Mouse (Mus musculus) lung, embryonic 15.5 days (tissue): ENCODE results near the gene Mvk. TPM values are rescaled to one million over a fixed set of nuclear protein-coding genes. Genes with fewer than 3 reads are reported as not detected.

Experiments
- ATAC-seq: fragments of 200-750 bp; cut with Nextera tagmentation; 2 replicates; pipeline ENCODE4 v1.8.0; 2017; ENCODE audit warnings: moderate number of reproducible peaks, borderline replicate concordance; ENCODE audit not compliant: low FRiP score, low TSS enrichment; ENCODE audit errors: extremely low read depth
- H3K27ac ChIP-seq: fragments of 300-500 bp; sonication (generic); 2 replicates; pipeline ENCODE4 v1.5.1; 2015; ENCODE audit warnings: moderate library complexity, mild to moderate bottlenecking, inconsistent platforms
- H3K27me3 ChIP-seq: fragments of 300-500 bp; sonication (generic); 2 replicates; pipeline ENCODE4 v1.6.1; 2015; ENCODE audit warnings: inconsistent platforms
- H3K36me3 ChIP-seq: fragments of 300-500 bp; sonication (generic); 2 replicates; pipeline ENCODE4 v1.6.1; 2015; ENCODE audit warnings: inconsistent platforms
- H3K4me1 ChIP-seq: fragments of 300-500 bp; sonication (generic); 2 replicates; pipeline ENCODE4 v1.6.1; 2015; ENCODE audit warnings: inconsistent platforms
- H3K4me2 ChIP-seq: fragments of 300-500 bp; sonication (generic); 2 replicates; pipeline ENCODE4 v1.6.1; 2015; ENCODE audit warnings: inconsistent platforms, mild to moderate bottlenecking, moderate library complexity
- H3K4me3 ChIP-seq: fragments of 300-500 bp; sonication (generic); 2 replicates; pipeline ENCODE4 v1.5.1; 2015; ENCODE audit warnings: mild to moderate bottlenecking, inconsistent platforms
- H3K9ac ChIP-seq: fragments of 300-500 bp; sonication (generic); 2 replicates; pipeline ENCODE4 v1.6.1; 2015; ENCODE audit warnings: inconsistent platforms
- H3K9me3 ChIP-seq: fragments of 300-500 bp; sonication (generic); 2 replicates; pipeline ENCODE4 v1.6.1; 2016; ENCODE audit warnings: inconsistent platforms
- WGBS: fragments of 180-500 bp; shearing (Covaris S2); methylation state at CpG from one replicate; pipeline ENCODE4 v1.1.7; 2015; 5-methylcytosine and 5-hydroxymethylcytosine counted together
- polyA plus RNA-seq: library from polyadenylated mRNA; unstranded; fragments of >200 nt; fragmentation: Nextera tagmentation; extraction: Ambion mirVana; gene quantifications from 2 replicates; pipeline ENCODE4 v1.2.1, GENCODE M21; 2015

The Mvk gene
- polyA plus RNA-seq, 1 experiment from 2014 or later = 43.8 TPM

DNA sequence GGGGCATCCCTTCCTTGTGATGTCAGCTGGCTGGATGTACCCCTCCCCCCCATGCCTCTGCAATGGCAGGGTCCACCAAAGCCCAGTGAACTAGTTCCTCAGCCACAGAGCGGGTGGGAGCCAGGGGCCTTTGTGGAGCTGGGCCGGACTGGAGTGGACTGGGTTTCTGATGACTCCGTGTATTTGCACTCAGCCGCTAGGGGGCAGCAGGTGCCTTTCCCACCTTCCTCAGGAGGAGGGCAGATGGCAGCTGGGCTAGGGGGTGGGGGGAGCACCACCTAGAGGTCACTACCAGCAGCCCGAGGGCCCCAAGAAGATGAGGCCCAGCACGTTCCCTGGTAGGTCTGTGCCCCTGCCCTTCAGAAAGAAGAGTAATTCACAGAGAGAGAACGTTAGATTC lies 17.2 kb downstream of the Mvk start:
- peak; percentile 19; the same call in 1 of the 2 replicates for ATAC-seq
- H3K27me3 ChIP-seq = no peaks in the 10 kb centered on the region
- no peak overlapping the region for H3K9ac ChIP-seq
- H3K36me3 ChIP-seq = no peaks in the 10 kb centered on the region
- no peaks in the 10 kb centered on the region for H3K9me3 ChIP-seq
- H3K4me3 ChIP-seq = no peak overlapping the region
- no peak overlapping the region for H3K4me2 ChIP-seq
- no peak overlapping the region for H3K27ac ChIP-seq
- peaks cover 17% of the 10 kb centered on the region for H3K4me1 ChIP-seq
- WGBS = 5% methylated on average over 7 of the region's 7 CpGs

DNA sequence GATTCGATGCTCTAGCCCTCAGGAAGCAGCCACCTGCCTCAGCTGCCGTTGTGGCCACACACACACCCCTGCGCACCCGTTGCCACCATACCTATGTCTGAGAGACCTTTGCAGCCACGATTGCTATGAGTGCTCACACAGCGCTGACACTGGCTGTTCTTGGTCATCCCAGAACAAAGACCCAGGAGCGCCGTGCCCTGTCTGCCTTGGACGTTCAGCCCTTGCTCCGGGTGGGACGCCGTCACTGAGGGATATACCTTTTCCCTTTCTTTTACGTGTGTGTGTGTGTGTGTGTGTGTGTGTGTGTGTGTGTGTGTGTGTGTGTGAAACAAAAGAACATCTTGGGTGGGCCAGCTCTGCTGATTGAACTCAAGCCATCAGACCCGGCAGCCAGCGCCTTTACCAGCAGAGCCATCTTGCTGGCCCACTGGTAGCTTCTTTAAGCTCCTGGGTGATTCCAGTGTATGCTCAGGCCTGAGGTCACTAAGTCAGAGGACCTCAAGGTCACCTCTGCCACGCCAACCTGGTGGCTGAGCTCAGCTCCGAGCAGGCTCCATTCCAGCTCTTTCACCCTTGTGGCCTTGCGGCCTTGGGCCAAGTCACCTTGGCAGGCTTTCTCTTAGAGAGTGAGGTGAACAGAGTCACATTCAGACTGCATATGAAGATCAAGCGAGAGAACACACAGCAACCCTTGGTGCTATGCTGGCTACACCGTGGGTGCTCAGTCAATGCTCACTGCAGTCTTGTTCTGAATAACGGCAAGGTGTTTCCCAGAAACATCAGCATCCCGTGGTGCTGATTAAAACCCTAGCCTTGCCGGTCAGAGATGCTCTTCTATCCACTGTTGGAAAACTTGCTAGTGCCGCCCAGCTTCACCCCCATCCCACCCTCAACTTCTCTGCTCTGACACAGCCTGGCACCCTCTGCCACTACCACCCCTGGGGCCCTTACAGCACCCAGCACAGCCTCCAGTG lies 18.3 kb downstream of the Mvk start:
- Histone ChIP-seq H3K9me3 (no peaks in the 10 kb centered on the region), H3K9ac (no peak overlapping the region), H3K4me3 (no peak overlapping the region), H3K4me1 (peaks cover 26% of the 10 kb centered on the region), H3K27me3 (no peaks in the 10 kb centered on the region), H3K27ac (no peak overlapping the region), H3K4me2 (no peak overlapping the region), H3K36me3 (no peaks in the 10 kb centered on the region)
- ATAC-seq = no peak
- WGBS = 74% methylated on average over 24 of the region's 24 CpGs

DNA sequence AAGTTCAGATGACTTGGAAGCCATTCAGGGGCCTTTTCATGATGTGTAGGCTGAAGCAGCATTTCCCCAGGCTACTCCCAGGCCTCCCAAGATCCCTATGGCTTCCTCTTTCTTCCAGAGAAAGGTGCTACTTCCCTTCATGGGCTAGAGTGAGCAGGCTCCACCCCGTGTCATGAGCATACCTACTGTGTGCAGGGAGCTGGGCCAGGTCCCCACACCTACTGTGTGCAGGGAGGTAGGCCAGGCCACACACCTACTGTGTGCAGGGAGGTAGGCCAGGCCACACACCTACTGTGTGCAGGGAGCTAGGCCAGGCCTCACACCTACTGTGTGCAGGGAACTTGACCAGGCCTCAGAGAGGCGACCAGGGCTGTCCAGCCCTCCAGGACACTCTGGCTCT lies 20.5 kb downstream of the Mvk start:
- Histone ChIP-seq H3K4me1 (peaks cover 33% of the 10 kb centered on the region), H3K27ac (no peak overlapping the region), H3K9me3 (no peaks in the 10 kb centered on the region), H3K4me3 (no peak overlapping the region), H3K36me3 (no peaks in the 10 kb centered on the region), H3K4me2 (no peak overlapping the region), H3K27me3 (no peaks in the 10 kb centered on the region), H3K9ac (no peak overlapping the region)
- WGBS = 57% methylated on average over 2 of the region's 2 CpGs
- no peak for ATAC-seq

DNA sequence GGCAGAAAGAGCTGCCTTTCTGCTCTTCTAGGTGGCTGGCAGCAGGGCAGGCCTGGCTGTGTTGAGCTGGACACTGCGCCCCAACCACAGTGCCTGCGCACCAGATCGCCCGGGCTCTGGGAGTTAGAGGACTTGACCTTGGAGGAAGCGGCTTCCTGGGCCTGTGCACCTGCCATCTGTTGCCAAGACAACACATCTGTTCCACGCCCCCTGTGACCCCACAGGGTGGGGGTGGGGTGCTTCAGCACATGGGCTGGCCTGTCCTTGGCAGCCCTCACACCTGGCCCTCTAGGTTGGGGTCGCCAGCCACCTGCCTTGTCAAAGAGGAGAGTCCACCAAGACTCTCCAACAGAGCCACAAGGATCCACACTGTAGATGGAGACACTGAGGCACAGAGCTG lies 21.6 kb downstream of the Mvk start:
- H3K4me2 ChIP-seq = no peak overlapping the region
- no peaks in the 10 kb centered on the region for H3K9me3 ChIP-seq
- H3K9ac ChIP-seq = no peak overlapping the region
- H3K27me3 ChIP-seq = no peaks in the 10 kb centered on the region
- no peaks in the 10 kb centered on the region for H3K36me3 ChIP-seq
- H3K4me1 ChIP-seq = peaks cover 33% of the 10 kb centered on the region
- H3K4me3 ChIP-seq = no peak overlapping the region
- WGBS = 55% methylated on average over 7 of the region's 7 CpGs
- H3K27ac ChIP-seq = no peak overlapping the region
- no peak for ATAC-seq

DNA sequence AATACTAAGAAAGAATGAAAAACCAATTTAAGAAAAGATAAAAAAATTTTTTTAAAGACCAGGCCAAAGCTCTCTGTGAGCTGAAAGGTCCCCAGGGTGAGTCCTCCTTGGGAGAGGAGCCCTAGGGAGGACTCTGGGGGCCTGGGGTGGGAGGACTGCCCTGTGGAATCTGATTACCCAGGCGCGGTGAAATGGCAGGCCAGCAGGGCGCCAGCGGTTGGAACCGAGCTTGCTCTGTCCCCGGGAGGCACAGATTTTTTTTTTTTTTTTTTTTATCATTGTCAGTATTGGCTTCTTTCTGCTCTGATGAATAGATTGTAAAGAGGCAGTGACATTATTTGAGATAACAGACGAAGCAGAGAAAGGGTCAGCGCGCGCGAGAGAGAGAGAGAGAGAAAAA lies 22.9 kb downstream of the Mvk start:
- peak overlapping the region; percentile 24 for H3K4me3 ChIP-seq
- ATAC-seq = peak; percentile 27; the same call in 1 of the 2 replicates
- peak overlapping the region; percentile 27; the same call in 1 of the 2 replicates for H3K9ac ChIP-seq
- WGBS = 3% methylated on average over 11 of the region's 11 CpGs
- no peaks in the 10 kb centered on the region for H3K36me3 ChIP-seq
- H3K4me1 ChIP-seq = peaks cover 30% of the 10 kb centered on the region
- peak overlapping the region; percentile 77 for H3K27ac ChIP-seq
- no peaks in the 10 kb centered on the region for H3K9me3 ChIP-seq
- H3K27me3 ChIP-seq = no peaks in the 10 kb centered on the region
- peak overlapping the region; percentile 59 for H3K4me2 ChIP-seq

DNA sequence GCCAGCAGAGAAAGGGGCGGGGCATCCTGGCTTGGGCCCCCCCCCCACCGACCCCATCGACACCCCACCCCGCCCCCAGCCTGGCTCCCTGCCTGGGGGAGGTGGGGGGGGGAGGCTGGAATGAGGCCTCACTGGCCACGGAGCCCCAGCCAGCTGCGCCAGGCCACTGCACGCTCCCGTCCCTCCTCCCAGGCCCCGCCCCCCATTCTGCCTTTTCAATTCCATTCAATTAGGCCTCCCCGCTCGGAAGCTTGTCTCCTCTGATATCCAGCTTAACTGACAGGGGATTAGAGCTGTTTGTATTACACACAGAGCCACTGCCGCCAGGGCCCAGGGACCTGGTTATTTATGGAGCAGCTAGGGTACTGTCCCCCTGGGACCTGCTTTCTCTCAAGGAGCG lies 23.4 kb downstream of the Mvk start:
- Histone ChIP-seq H3K36me3 (no peaks in the 10 kb centered on the region), H3K27ac (peak overlapping the region; percentile 77), H3K4me1 (peaks cover 30% of the 10 kb centered on the region), H3K9ac (peak overlapping the region; percentile 27; the same call in 1 of the 2 replicates), H3K4me2 (peak overlapping the region; percentile 59), H3K4me3 (peak overlapping the region; percentile 24), H3K9me3 (no peaks in the 10 kb centered on the region), H3K27me3 (no peaks in the 10 kb centered on the region)
- WGBS = under 1% methylated on average over 9 of the region's 13 CpGs
- ATAC-seq = peak; percentile 83

DNA sequence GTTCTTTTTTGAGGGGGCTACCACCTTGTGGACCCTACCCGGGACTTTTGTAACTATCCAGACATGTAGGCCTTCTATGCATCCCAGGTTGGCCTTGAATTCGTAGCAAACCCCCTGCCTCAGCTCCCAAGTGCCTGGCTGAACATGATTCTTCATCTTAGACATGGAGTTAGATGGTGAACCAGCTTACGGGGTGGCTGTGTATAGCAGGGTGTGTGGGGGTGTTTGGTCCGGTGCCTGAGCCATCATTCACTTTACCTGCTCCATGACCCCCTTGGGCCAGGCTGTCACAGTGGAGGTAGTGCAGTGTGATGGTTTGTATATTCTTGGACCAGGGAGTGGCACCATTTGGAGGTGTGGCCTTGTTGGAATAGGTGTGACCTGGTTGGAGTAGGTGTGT lies 23.9 kb downstream of the Mvk start:
- no peak for ATAC-seq
- WGBS = 67% methylated on average over 4 of the region's 4 CpGs

DNA sequence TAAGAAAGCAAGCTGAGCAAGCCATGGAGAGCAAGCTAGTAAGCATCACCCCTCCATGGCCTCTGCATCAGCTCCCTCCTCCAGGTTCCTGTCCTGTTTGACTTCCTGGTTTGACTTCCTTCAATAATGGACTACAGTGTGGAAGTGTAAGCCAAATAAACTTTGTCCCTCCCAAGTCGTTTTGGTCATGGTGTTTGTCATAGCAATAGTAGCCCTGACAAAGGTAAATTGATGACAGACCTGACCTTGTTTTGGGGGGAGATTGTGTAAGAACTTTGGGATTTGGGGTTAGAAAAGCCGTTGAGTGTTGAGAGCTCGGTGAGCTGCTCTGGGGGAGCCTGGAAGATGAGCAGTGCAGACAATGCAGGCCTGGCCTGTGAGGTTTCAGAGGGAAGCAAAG lies 26.3 kb downstream of the Mvk start:
- Histone ChIP-seq H3K27ac (no peak overlapping the region), H3K4me3 (no peak overlapping the region), H3K4me2 (no peak overlapping the region), H3K36me3 (no peaks in the 10 kb centered on the region), H3K9me3 (no peaks in the 10 kb centered on the region), H3K4me1 (peaks cover 27% of the 10 kb centered on the region), H3K27me3 (no peaks in the 10 kb centered on the region; the same call in 1 of the 2 replicates), H3K9ac (no peak overlapping the region)
- ATAC-seq = no peak
- 56% methylated on average over 3 of the region's 3 CpGs for WGBS

More for the DNA sequence above, 23.9 kb downstream of the Mvk start:
- no peaks in the 10 kb centered on the region for H3K27me3 ChIP-seq
- H3K9me3 ChIP-seq = no peaks in the 10 kb centered on the region
- H3K27ac ChIP-seq = peak overlapping the region; percentile 77
- peak overlapping the region; percentile 59 for H3K4me2 ChIP-seq
- H3K4me1 ChIP-seq = peaks cover 30% of the 10 kb centered on the region
- no peak overlapping the region for H3K4me3 ChIP-seq
- peak overlapping the region; percentile 27; the same call in 1 of the 2 replicates for H3K9ac ChIP-seq
- no peaks in the 10 kb centered on the region for H3K36me3 ChIP-seq

DNA sequence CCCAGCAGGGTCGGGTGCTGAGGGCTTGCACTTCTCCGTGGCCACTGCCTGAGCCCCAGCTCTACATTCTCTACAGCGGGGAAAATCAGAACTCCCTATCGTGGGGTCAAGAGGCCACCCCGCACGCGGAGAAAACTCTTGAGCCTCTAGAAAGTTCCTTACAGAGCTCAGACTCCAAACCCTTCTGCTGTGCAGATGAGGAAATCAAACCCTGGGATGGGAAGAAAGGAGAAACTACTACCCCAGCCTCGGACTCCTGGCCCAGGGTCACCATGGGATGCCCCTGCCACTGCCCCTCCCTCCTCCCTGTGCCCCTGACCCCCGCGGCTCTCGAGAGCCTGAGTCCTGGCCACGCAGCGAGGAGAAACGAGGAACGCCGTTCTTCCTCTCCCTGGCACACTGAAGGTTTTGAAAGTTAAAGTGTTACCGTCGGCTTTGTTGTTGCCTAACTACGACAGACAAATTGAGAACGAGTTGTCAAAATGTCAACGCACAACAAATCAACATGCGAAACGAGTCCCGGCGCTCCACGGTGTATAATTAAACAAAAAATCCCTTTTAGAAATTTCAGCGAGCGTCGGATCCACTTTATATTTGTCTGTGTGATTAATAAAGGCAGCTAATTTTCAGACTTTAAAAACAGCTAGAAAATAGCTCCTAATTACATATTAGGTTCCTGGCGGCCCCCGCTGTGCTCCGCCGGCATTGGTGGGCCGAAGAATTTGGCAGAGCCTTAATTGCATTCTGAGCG lies 30.8 kb downstream of the Mvk start:
- peak overlapping the region; percentile 19; the same call in 1 of the 2 replicates for H3K4me2 ChIP-seq
- H3K9ac ChIP-seq = no peak overlapping the region

DNA sequence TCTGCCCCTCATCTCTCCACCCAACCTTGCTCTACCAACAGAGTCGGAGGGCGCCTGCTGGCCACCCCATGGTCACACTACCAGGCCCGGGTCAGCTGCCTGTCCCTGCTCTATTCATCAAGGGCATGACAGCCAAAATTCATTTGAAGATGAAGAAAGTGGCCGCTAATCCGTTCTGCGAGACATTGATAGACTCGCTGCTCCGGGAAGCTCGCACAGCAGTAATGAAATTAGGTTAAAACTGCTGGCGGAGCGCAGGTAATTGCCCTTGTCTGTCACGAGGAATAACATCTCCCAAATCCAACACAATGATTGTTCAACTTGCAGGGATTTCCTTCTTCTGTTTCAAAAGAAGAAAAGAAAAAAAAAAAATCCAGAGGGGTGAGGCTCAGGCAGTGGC lies 34.2 kb downstream of the Mvk start:
- H3K27me3 ChIP-seq = no peaks in the 10 kb centered on the region; the same call in 1 of the 2 replicates
- H3K4me3 ChIP-seq = no peak overlapping the region
- H3K9ac ChIP-seq = no peak overlapping the region
- peaks cover 6% of the 10 kb centered on the region for H3K4me1 ChIP-seq
- H3K4me2 ChIP-seq = no peak overlapping the region
- no peaks in the 10 kb centered on the region for H3K9me3 ChIP-seq
- H3K36me3 ChIP-seq = no peaks in the 10 kb centered on the region
- H3K27ac ChIP-seq = no peak overlapping the region
- no peak for ATAC-seq
- 83% methylated on average over 12 of the region's 12 CpGs for WGBS

More for the DNA sequence above, 30.8 kb downstream of the Mvk start:
- Histone ChIP-seq H3K4me1 (peaks cover 6% of the 10 kb centered on the region), H3K27me3 (no peaks in the 10 kb centered on the region; the same call in 1 of the 2 replicates), H3K36me3 (no peaks in the 10 kb centered on the region), H3K4me3 (no peak overlapping the region), H3K27ac (no peak overlapping the region), H3K9me3 (no peaks in the 10 kb centered on the region)
- ATAC-seq = no peak
- WGBS = 31% methylated on average over 35 of the region's 35 CpGs

DNA sequence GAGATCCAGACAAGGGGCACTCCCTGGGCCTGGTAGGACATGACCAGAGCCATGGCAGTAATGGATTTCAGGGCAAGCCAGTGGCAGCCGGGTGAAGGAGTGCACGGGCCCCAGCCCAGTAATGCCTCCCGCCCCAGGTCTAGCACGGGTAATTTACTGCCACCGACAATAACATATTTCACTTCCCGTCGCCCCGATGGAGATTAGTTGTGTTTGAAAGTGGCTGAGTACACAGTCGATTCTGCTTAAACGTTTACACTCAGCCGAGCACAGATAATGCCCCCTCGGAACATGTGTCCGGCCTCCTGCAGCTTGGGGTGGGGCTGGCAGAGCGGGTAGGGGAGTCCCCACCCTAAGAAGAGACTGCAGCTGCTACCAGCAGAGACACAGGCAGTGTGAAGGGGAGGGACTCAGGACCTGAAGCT lies 38.5 kb downstream of the Mvk start:
- Histone ChIP-seq H3K27me3 (no peaks in the 10 kb centered on the region), H3K27ac (no peak overlapping the region), H3K9me3 (no peaks in the 10 kb centered on the region), H3K36me3 (no peaks in the 10 kb centered on the region), H3K9ac (no peak overlapping the region), H3K4me2 (no peak overlapping the region), H3K4me3 (no peak overlapping the region), H3K4me1 (no peaks in the 10 kb centered on the region)
- 6% methylated on average over 14 of the region's 14 CpGs for WGBS
- ATAC-seq = no peak

DNA sequence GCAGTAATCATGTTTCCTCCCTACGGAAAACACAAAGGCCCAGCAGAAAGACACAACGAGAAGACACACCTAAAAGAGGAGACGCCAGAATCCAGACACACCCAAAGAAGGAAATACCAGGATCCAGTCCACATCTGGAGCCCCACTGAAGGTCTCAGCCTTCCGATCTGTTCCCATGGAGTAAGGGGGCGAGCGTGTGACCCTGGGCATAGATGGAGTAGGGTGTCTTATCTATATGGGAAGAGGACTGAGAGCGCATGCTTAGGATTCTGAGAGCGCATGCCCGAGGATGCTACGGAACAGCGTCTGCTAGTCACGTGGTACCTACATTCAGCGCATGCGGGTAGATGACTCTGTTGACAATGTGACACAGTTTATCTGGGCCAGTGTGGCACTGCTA lies 41.6 kb downstream of the Mvk start:
- H3K27me3 ChIP-seq = no peaks in the 10 kb centered on the region
- no peaks in the 10 kb centered on the region for H3K36me3 ChIP-seq
- no peak for ATAC-seq
- H3K9me3 ChIP-seq = no peaks in the 10 kb centered on the region
- WGBS = 87% methylated on average over 14 of the region's 14 CpGs
- no peak overlapping the region for H3K4me3 ChIP-seq
- no peak overlapping the region for H3K4me2 ChIP-seq
- no peak overlapping the region for H3K27ac ChIP-seq
- no peak overlapping the region for H3K9ac ChIP-seq
- H3K4me1 ChIP-seq = no peaks in the 10 kb centered on the region
